Comparison of ENCODE assay signal across 7 mouse cellular contexts in the genomic region with DNA sequence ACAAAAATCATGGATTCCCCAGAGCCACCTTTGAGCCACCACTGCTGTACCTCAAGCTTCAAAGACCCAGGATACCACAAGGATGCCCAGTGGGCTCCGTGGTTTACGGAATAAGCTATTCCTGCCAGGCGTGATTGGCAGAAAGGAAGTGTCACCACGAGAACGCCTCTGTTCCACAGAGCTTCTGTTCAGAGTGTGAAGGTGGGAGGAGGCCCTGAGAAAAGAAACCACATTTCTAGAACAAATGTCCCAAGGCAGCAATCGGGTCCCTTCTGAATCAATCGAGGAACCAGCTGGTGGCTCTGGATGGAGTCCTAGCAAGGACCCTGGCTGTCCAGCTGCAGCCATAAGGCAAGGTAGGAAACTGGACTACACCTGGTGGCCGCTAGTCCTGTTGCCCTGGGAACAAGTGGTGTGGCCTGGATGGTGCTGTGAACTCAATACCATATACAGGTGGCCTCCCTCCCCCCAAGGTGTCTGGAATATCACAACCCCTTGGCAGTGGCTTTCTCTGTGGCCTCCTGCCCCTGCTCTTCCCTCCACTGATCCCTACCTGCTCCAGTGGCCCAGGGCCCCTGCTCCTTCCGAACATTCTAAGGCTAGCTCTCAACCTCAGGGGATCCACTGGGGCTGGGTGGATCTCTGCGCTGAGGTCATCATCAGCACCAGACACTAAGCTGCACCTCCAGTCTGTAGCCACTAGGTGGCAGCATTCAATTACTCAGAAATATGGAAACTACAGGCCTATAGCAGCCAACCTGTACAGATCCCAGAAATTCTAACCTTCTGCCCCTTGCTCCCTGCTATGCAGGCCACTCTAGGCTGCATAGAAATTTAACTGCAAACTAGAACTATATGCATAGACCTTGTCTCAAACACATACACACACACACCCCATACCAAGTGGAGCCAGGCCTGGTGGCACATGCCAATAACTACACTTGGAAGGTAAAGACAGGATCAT.
A peak's percentile ranks its signal among the peaks of the same experiment; 100 is the strongest.
DNase-seq lines count a peak whose midpoint lies in the region; ATAC-seq and TF ChIP-seq lines count a peak whose summit lies in the region.

No protein-coding gene starts in this region.

- peak; percentile 86 for DNase-seq in NIH3T3 (ENCODE audit: low read depth)
- peak; percentile 72 to 78 for DNase-seq in cerebellum, adult 18-20 months
- DNase-seq in forebrain, postnatal 0 days, result peak; percentile 90
- peak; percentile 70 for DNase-seq in hindbrain, embryonic 10.5 days (ENCODE audit: low spot score)
- DNase-seq in layer of hippocampus, adult 8-10 months (ENCODE audit: low spot score in 2 of 2), result peak; percentile 69 to 75
- DNase-seq in retina, embryonic 14.5 days (ENCODE audit: low spot score), result peak; percentile 92

- no peaks in the 10 kb centered on the region for H3K9me3 ChIP-seq in forebrain, postnatal 0 days (ENCODE audit: low read length)
- no peaks in the 10 kb centered on the region for H3K9me3 ChIP-seq in hindbrain, embryonic 10.5 days
- H3K9me3 ChIP-seq in lung, embryonic 15.5 days, result no peaks in the 10 kb centered on the region

- H3K9ac ChIP-seq in forebrain, postnatal 0 days, result no peak overlapping the region
- no peak overlapping the region for H3K9ac ChIP-seq in lung, embryonic 15.5 days

- peak; percentile 92 for TF ChIP-seq CTCF in forebrain, postnatal 0 days (IDR thresholded peaks at IDR 0.05; ENCODE audit: low read depth)

- H3K4me2 ChIP-seq in forebrain, postnatal 0 days (ENCODE audit: low read depth), result no peak overlapping the region
- no peak overlapping the region for H3K4me2 ChIP-seq in lung, embryonic 15.5 days

- H3K4me1 ChIP-seq in forebrain, postnatal 0 days (ENCODE audit: insufficient read depth), result no peaks in the 10 kb centered on the region
- peaks cover 7% of the 10 kb centered on the region for H3K4me1 ChIP-seq in hindbrain, embryonic 10.5 days (replicated peaks)
- no peaks in the 10 kb centered on the region for H3K4me1 ChIP-seq in lung, embryonic 15.5 days

- peak overlapping the region; percentile 15; the same call in 1 of the 2 replicates for H3K27ac ChIP-seq in forebrain, postnatal 0 days (ENCODE audit: low read depth, low read length)
- H3K27ac ChIP-seq in hindbrain, embryonic 10.5 days, result no peak overlapping the region
- no peak overlapping the region for H3K27ac ChIP-seq in lung, embryonic 15.5 days

- H3K27me3 ChIP-seq in forebrain, postnatal 0 days (ENCODE audit: insufficient read depth, low read length), result no peaks in the 10 kb centered on the region
- H3K27me3 ChIP-seq in hindbrain, embryonic 10.5 days (ENCODE audit: insufficient read depth, poor library complexity, severe bottlenecking), result no peaks in the 10 kb centered on the region
- H3K27me3 ChIP-seq in lung, embryonic 15.5 days, result no peaks in the 10 kb centered on the region

- WGBS in forebrain, postnatal 0 days, result 71% methylated on average over 10 of the region's 10 CpGs
- WGBS in hindbrain, embryonic 10.5 days, result 82% methylated on average over 10 of the region's 10 CpGs
- 79% methylated on average over 10 of the region's 10 CpGs for WGBS in lung, embryonic 15.5 days

- no peak overlapping the region for H3K4me3 ChIP-seq in forebrain, postnatal 0 days (ENCODE audit: low read depth, low read length)
- H3K4me3 ChIP-seq in hindbrain, embryonic 10.5 days, result no peak overlapping the region
- H3K4me3 ChIP-seq in lung, embryonic 15.5 days, result no peak overlapping the region

- H3K36me3 ChIP-seq in forebrain, postnatal 0 days (ENCODE audit: insufficient read depth), result peaks cover 38% of the 10 kb centered on the region
- H3K36me3 ChIP-seq in hindbrain, embryonic 10.5 days, result peaks cover 99% of the 10 kb centered on the region
- peaks cover 75% of the 10 kb centered on the region for H3K36me3 ChIP-seq in lung, embryonic 15.5 days

- ATAC-seq in forebrain, postnatal 0 days, result peak; percentile 82
- ATAC-seq in lung, embryonic 15.5 days (ENCODE audit: borderline replicate concordance, extremely low read depth, low FRiP score, low TSS enrichment), result peak; percentile 55; the same call in 1 of the 2 replicates
